Comparison of ENCODE assay signal across 20 mouse cellular contexts in genomic region chr4:132505034-132505738, GRCm38 (mm10). TPM values are rescaled to one million over a fixed set of nuclear protein-coding genes. Genes with fewer than 3 reads are reported as not detected.
DNase-seq lines count a peak whose midpoint lies in the region; ATAC-seq and TF ChIP-seq lines count a peak whose summit lies in the region.
"Had no signal": no experiment of that assay in that cellular context is flagged by ENCODE, and none has a peak within 500 bp of the region (broad histone marks: within the 10 kb centered on the region; RNA-seq: fewer than 3 reads in every experiment).

No protein-coding gene starts in this region.

- H3K4me3 ChIP-seq in intestine, postnatal 0 days (ENCODE audit: low read depth, low read length), result no peak overlapping the region
- H3K4me3 ChIP-seq in intestine, embryonic 16.5 days (ENCODE audit: low read length), result no peak overlapping the region
- H3K4me3 ChIP-seq in CH12.LX (replicated peaks in 1 of 3; ENCODE audit: low read depth in 2 of 3, low read length in 2 of 3, poor library complexity in 1 of 3), result no peak overlapping the region
- H3K4me3 ChIP-seq in bone marrow macrophage, adult 2 months (ENCODE audit: insufficient read depth, low read length), result no peak overlapping the region
- no peak overlapping the region for H3K4me3 ChIP-seq in liver, embryonic 15.5 days (replicated peaks)
- H3K4me3 ChIP-seq in forebrain, embryonic 11.5 days (ENCODE audit: low read depth, low read length), result no peak overlapping the region
- H3K4me3 ChIP-seq: embryonic facial prominence, embryonic 12.5 days; forebrain, embryonic 10.5 days; hindbrain, embryonic 13.5 days; intestine, embryonic 15.5 days; midbrain, embryonic 12.5 days; neural tube, embryonic 15.5 days had no signal

- 0 out of 2 replicates have a peak, but pooled peaks cover 6% of the 10 kb centered on the region for H3K36me3 ChIP-seq in intestine, postnatal 0 days (ENCODE audit: control insufficient read depth, insufficient read depth)
- H3K36me3 ChIP-seq in intestine, embryonic 16.5 days (ENCODE audit: control insufficient read depth, insufficient read depth, low read length), result no peaks in the 10 kb centered on the region
- H3K36me3 ChIP-seq in CH12.LX (replicated peaks in 1 of 2; ENCODE audit: control insufficient read depth in 1 of 2, insufficient read depth in 1 of 2, low read length in 1 of 2), result peaks cover 40 to 66% of the 10 kb centered on the region in 2 experiments
- H3K36me3 ChIP-seq in liver, embryonic 15.5 days (replicated peaks), result 0 out of 2 replicates have a peak, but pooled peaks cover 4% of the 10 kb centered on the region
- no peaks in the 10 kb centered on the region for H3K36me3 ChIP-seq in forebrain, embryonic 11.5 days (ENCODE audit: control insufficient read depth, insufficient read depth, low read length)
- H3K36me3 ChIP-seq: embryonic facial prominence, embryonic 12.5 days; forebrain, embryonic 10.5 days; hindbrain, embryonic 13.5 days; intestine, embryonic 15.5 days; midbrain, embryonic 12.5 days; neural tube, embryonic 15.5 days had no signal

- no peak overlapping the region for H3K4me2 ChIP-seq in intestine, postnatal 0 days (replicated peaks; ENCODE audit: low read depth)
- no peak overlapping the region for H3K4me2 ChIP-seq in intestine, embryonic 16.5 days (ENCODE audit: low read depth, low read length)
- H3K4me2 ChIP-seq in CH12.LX (ENCODE audit: insufficient read depth, low read depth, poor library complexity, severe bottlenecking), result peak overlapping the region; percentile 98
- H3K4me2 ChIP-seq in liver, embryonic 15.5 days, result peak overlapping the region; percentile 29
- H3K4me2 ChIP-seq in forebrain, embryonic 11.5 days (ENCODE audit: low read depth, low read length, severe bottlenecking), result no peak overlapping the region
- H3K4me2 ChIP-seq: embryonic facial prominence, embryonic 12.5 days; hindbrain, embryonic 13.5 days; intestine, embryonic 15.5 days; midbrain, embryonic 12.5 days; neural tube, embryonic 15.5 days had no signal

- H3K79me2 ChIP-seq in CH12.LX (replicated peaks; ENCODE audit: control insufficient read depth, extremely low read depth, insufficient read depth, poor library complexity, severe bottlenecking), result peaks cover 86% of the 10 kb centered on the region

- no peak for TF ChIP-seq RAD21 in CH12.LX (IDR thresholded peaks at IDR 0.05; ENCODE audit: low read depth, low read length)

- ATAC-seq in intestine, postnatal 0 days, result no peak
- ATAC-seq in intestine, embryonic 16.5 days, result no peak
- peak; percentile 45 for ATAC-seq in liver, embryonic 15.5 days (ENCODE audit: insufficient read depth)
- ATAC-seq in forebrain, embryonic 11.5 days (replicated peaks; ENCODE audit: low FRiP score), result no peak
- ATAC-seq: intestine, embryonic 15.5 days; lung, postnatal 0 days had no signal

- TF ChIP-seq EP300 in CH12.LX (IDR thresholded peaks at IDR 0.05; ENCODE audit: low read length), result no peak

- TF ChIP-seq CTCF in intestine, postnatal 0 days (IDR thresholded peaks at IDR 0.05; ENCODE audit: low read depth), result no peak
- TF ChIP-seq CTCF in CH12.LX (conservative IDR thresholded peaks at IDR 0.05 in 1 of 2, IDR thresholded peaks at IDR 0.05 in 1 of 2; ENCODE audit: low read depth in 2 of 2, low read length in 2 of 2), result no peak
- TF ChIP-seq CTCF in bone marrow macrophage, adult 2 months (IDR thresholded peaks at IDR 0.05; ENCODE audit: low read depth, low read length), result no peak

- no peak for TF ChIP-seq POLR2A in CH12.LX (IDR thresholded peaks at IDR 0.05; ENCODE audit: low read depth, low read length)
- no peak for TF ChIP-seq POLR2A in bone marrow macrophage, adult 2 months (IDR thresholded peaks at IDR 0.05; ENCODE audit: borderline replicate concordance, low read depth, low read length)

- no peak for DNase-seq in CH12.LX (ENCODE audit: extremely low read depth)
- DNase-seq in ovary, postnatal 14 days (ENCODE audit: low spot score), result no peak
- DNase-seq in forebrain, embryonic 11.5 days (ENCODE audit: low spot score), result no peak
- DNase-seq in heart, postnatal 4 days, result no peak
- DNase-seq: adrenal gland, adult 8-10 months; cerebellum, adult 11-12 months; cerebellum, postnatal 36 days; gastrocnemius, postnatal 10 days; thymus, adult 2 months had no signal

- WGBS in intestine, postnatal 0 days, result 60% methylated on average over 6 of the region's 6 CpGs
- 59% methylated on average over 6 of the region's 6 CpGs for WGBS in intestine, embryonic 16.5 days
- 42% methylated on average over 6 of the region's 6 CpGs for WGBS in liver, embryonic 15.5 days (ENCODE audit: insufficient replicate concordance)
- 65% methylated on average over 6 of the region's 6 CpGs for WGBS in forebrain, embryonic 11.5 days

- H3K27me3 ChIP-seq in intestine, postnatal 0 days (replicated peaks; ENCODE audit: control insufficient read depth, insufficient read depth, low read length), result no peaks in the 10 kb centered on the region
- no peaks in the 10 kb centered on the region for H3K27me3 ChIP-seq in intestine, embryonic 16.5 days (replicated peaks; ENCODE audit: control insufficient read depth, insufficient read depth, low read length)
- H3K27me3 ChIP-seq in CH12.LX (replicated peaks), result no peaks in the 10 kb centered on the region
- no peaks in the 10 kb centered on the region for H3K27me3 ChIP-seq in liver, embryonic 15.5 days
- no peaks in the 10 kb centered on the region for H3K27me3 ChIP-seq in forebrain, embryonic 11.5 days (ENCODE audit: control insufficient read depth, insufficient read depth, low read length)
- H3K27me3 ChIP-seq: embryonic facial prominence, embryonic 12.5 days; hindbrain, embryonic 13.5 days; intestine, embryonic 15.5 days; neural tube, embryonic 15.5 days had no signal

- 0 out of 2 replicates have a peak, but pooled peaks cover 4% of the 10 kb centered on the region for H3K4me1 ChIP-seq in intestine, postnatal 0 days (replicated peaks; ENCODE audit: control insufficient read depth, insufficient read depth, low read length)
- H3K4me1 ChIP-seq in intestine, embryonic 16.5 days (ENCODE audit: control insufficient read depth, insufficient read depth, low read length), result peaks cover 6% of the 10 kb centered on the region
- peaks cover 11 to 45% of the 10 kb centered on the region in 2 experiments for H3K4me1 ChIP-seq in CH12.LX (ENCODE audit: control insufficient read depth in 1 of 2, insufficient read depth in 2 of 2)
- peaks cover 44% of the 10 kb centered on the region for H3K4me1 ChIP-seq in bone marrow macrophage, adult 2 months (ENCODE audit: control insufficient read depth, insufficient read depth, low read length)
- H3K4me1 ChIP-seq in liver, embryonic 15.5 days (replicated peaks), result peaks cover 78% of the 10 kb centered on the region
- H3K4me1 ChIP-seq in forebrain, embryonic 11.5 days (replicated peaks; ENCODE audit: control insufficient read depth, insufficient read depth, low read length), result no peaks in the 10 kb centered on the region; the same call in 1 of the 2 replicates

- peak overlapping the region; percentile 35; the same call in 1 of the 2 replicates for H3K27ac ChIP-seq in intestine, postnatal 0 days (ENCODE audit: low read depth, low read length)
- no peak overlapping the region for H3K27ac ChIP-seq in intestine, embryonic 16.5 days (ENCODE audit: low read length)
- no peak overlapping the region for H3K27ac ChIP-seq in CH12.LX (ENCODE audit: insufficient read depth, low read depth)
- H3K27ac ChIP-seq in bone marrow macrophage, adult 2 months (ENCODE audit: insufficient read depth, low read depth, low read length), result peak overlapping the region; percentile 73
- peak overlapping the region; percentile 72 for H3K27ac ChIP-seq in liver, embryonic 15.5 days (replicated peaks)
- H3K27ac ChIP-seq in forebrain, embryonic 11.5 days (ENCODE audit: low read depth, low read length), result no peak overlapping the region
- H3K27ac ChIP-seq: embryonic facial prominence, embryonic 12.5 days; forebrain, embryonic 10.5 days; hindbrain, embryonic 13.5 days; intestine, embryonic 15.5 days; midbrain, embryonic 12.5 days; neural tube, embryonic 15.5 days had no signal

- in situ Hi-C loops in CH12.LX (cut with MboI; ENCODE audit: low pct_ligation_motif_present, low pct_unique_long_range_greater_than_20kb, low sequenced_read_pairs), result loop anchor here (25.0 kb wide), 2 partner anchors 193 to 418 kb away; partner anchors contain the start of genes Epb41 and Rab42

- no peaks in the 10 kb centered on the region for H3K9me3 ChIP-seq in intestine, postnatal 0 days (ENCODE audit: control insufficient read depth)
- H3K9me3 ChIP-seq in intestine, embryonic 16.5 days (ENCODE audit: control insufficient read depth, low read length), result no peaks in the 10 kb centered on the region
- no peaks in the 10 kb centered on the region for H3K9me3 ChIP-seq in CH12.LX (replicated peaks; ENCODE audit: low read length)
- H3K9me3 ChIP-seq in liver, embryonic 15.5 days (replicated peaks), result no peaks in the 10 kb centered on the region
- no peaks in the 10 kb centered on the region for H3K9me3 ChIP-seq in forebrain, embryonic 11.5 days (ENCODE audit: control insufficient read depth, low read length)
- H3K9me3 ChIP-seq: embryonic facial prominence, embryonic 12.5 days; forebrain, embryonic 10.5 days; hindbrain, embryonic 13.5 days; intestine, embryonic 15.5 days; midbrain, embryonic 12.5 days; neural tube, embryonic 15.5 days had no signal

- H3K9ac ChIP-seq in intestine, postnatal 0 days (ENCODE audit: low read depth, low read length), result no peak overlapping the region
- no peak overlapping the region for H3K9ac ChIP-seq in intestine, embryonic 16.5 days (ENCODE audit: low read depth, low read length)
- no peak overlapping the region for H3K9ac ChIP-seq in CH12.LX (ENCODE audit: insufficient read depth, low read depth)
- H3K9ac ChIP-seq in liver, embryonic 15.5 days, result 0 out of 2 replicates have a peak overlapping the region, but pooled peaks have one; percentile 27
- H3K9ac ChIP-seq in forebrain, embryonic 11.5 days (ENCODE audit: low read length), result no peak overlapping the region
- H3K9ac ChIP-seq: embryonic facial prominence, embryonic 12.5 days; hindbrain, embryonic 13.5 days; intestine, embryonic 15.5 days; midbrain, embryonic 12.5 days; neural tube, embryonic 15.5 days had no signal

- dilution Hi-C loops in CH12.LX (cut with MboI; ENCODE audit: extremely low pct_ligation_motif_present, extremely low pct_unique_long_range_greater_than_20kb, low sequenced_read_pairs), result no loop called here

RNA-seq across cellular contexts. Expression of gene Sesn2, which starts 5.1 kb away (rescaled TPM):
- polyA plus RNA-seq in intestine, postnatal 0 days (2015; fragmentation: Nextera tagmentation; extraction: Ambion mirVana), result 17.2 and 18.0 TPM in 2 replicates
- polyA plus RNA-seq in intestine, embryonic 16.5 days (2015; fragmentation: Nextera tagmentation; extraction: Ambion mirVana), result 11.6 and 12.4 TPM in 2 replicates
- total RNA-seq in CH12.LX (2012; rRNA removed), result 44.3 and 68.1 TPM in 2 replicates
- 35.4 and 35.6 TPM in 2 replicates for total RNA-seq in CH12.LX (2014; rRNA removed)
- polyA plus RNA-seq in CH12.LX (2012; ENCODE audit: insufficient read length, low read depth), result 31.5 and 40.1 TPM in 2 replicates
- polyA plus RNA-seq in bone marrow macrophage, adult 2 months (2012; ENCODE audit: insufficient read depth, insufficient read length, missing spikeins), result 12.8 and 13.8 TPM in 2 replicates
- polyA plus RNA-seq in liver, embryonic 15.5 days (2015; fragmentation: Nextera tagmentation; extraction: Ambion mirVana), result 7.4 and 7.8 TPM in 2 replicates
- polyA plus RNA-seq in forebrain, embryonic 11.5 days (2014; fragmentation: Nextera tagmentation; extraction: Ambion mirVana), result 9.4 and 9.5 TPM in 2 replicates
- 1 to 10 TPM; 3.9 to 4.2 TPM for total RNA-seq in heart, postnatal 4 days (2021)

RNA-seq across cellular contexts. Expression of gene Atpif1, which starts 28.3 kb away (rescaled TPM):
- polyA plus RNA-seq in intestine, postnatal 0 days (2015; fragmentation: Nextera tagmentation; extraction: Ambion mirVana), result 1,746 and 1,835 TPM in 2 replicates
- 1,346 and 1,379 TPM in 2 replicates for polyA plus RNA-seq in intestine, embryonic 16.5 days (2015; fragmentation: Nextera tagmentation; extraction: Ambion mirVana)
- 263 and 292 TPM in 2 replicates for total RNA-seq in CH12.LX (2012; rRNA removed)
- total RNA-seq in CH12.LX (2014; rRNA removed), result 342 and 353 TPM in 2 replicates
- 397 TPM in 2 replicates for polyA plus RNA-seq in CH12.LX (2012; ENCODE audit: insufficient read length, low read depth)
- polyA plus RNA-seq in bone marrow macrophage, adult 2 months (2012; ENCODE audit: insufficient read depth, insufficient read length, missing spikeins), result 539 and 589 TPM in 2 replicates
- 991 and 1,178 TPM in 2 replicates for polyA plus RNA-seq in liver, embryonic 15.5 days (2015; fragmentation: Nextera tagmentation; extraction: Ambion mirVana)
- 905 and 906 TPM in 2 replicates for polyA plus RNA-seq in forebrain, embryonic 11.5 days (2014; fragmentation: Nextera tagmentation; extraction: Ambion mirVana)
- total RNA-seq in heart, postnatal 4 days (2021), result 100 to 1,000 TPM; 626 to 671 TPM

RNA-seq across cellular contexts. Expression of gene Dnajc8, which starts 30.2 kb away (rescaled TPM):
- 119 and 120 TPM in 2 replicates for polyA plus RNA-seq in intestine, postnatal 0 days (2015; fragmentation: Nextera tagmentation; extraction: Ambion mirVana)
- polyA plus RNA-seq in intestine, embryonic 16.5 days (2015; fragmentation: Nextera tagmentation; extraction: Ambion mirVana), result 140 and 150 TPM in 2 replicates
- 117 and 129 TPM in 2 replicates for total RNA-seq in CH12.LX (2012; rRNA removed)
- total RNA-seq in CH12.LX (2014; rRNA removed), result 187 and 189 TPM in 2 replicates
- polyA plus RNA-seq in CH12.LX (2012; ENCODE audit: insufficient read length, low read depth), result 319 and 325 TPM in 2 replicates
- polyA plus RNA-seq in bone marrow macrophage, adult 2 months (2012; ENCODE audit: insufficient read depth, insufficient read length, missing spikeins), result 140 and 155 TPM in 2 replicates
- polyA plus RNA-seq in liver, embryonic 15.5 days (2015; fragmentation: Nextera tagmentation; extraction: Ambion mirVana), result 68.8 and 84.7 TPM in 2 replicates
- 208 and 217 TPM in 2 replicates for polyA plus RNA-seq in forebrain, embryonic 11.5 days (2014; fragmentation: Nextera tagmentation; extraction: Ambion mirVana)
- total RNA-seq in heart, postnatal 4 days (2021), result 10 to 100 TPM; 77.0 to 79.0 TPM

RNA-seq across cellular contexts. Expression of gene Med18, which starts 41.5 kb away (rescaled TPM):
- 8.8 and 9.5 TPM in 2 replicates for polyA plus RNA-seq in intestine, postnatal 0 days (2015; fragmentation: Nextera tagmentation; extraction: Ambion mirVana)
- polyA plus RNA-seq in intestine, embryonic 16.5 days (2015; fragmentation: Nextera tagmentation; extraction: Ambion mirVana), result 15.2 and 18.4 TPM in 2 replicates
- total RNA-seq in CH12.LX (2012; rRNA removed) (17.6 and 20.9 TPM in 2 replicates), CH12.LX (2014; rRNA removed) (13.9 and 15.5 TPM in 2 replicates)
- 12.7 TPM in 2 replicates for polyA plus RNA-seq in CH12.LX (2012; ENCODE audit: insufficient read length, low read depth)
- 6.4 and 8.0 TPM in 2 replicates for polyA plus RNA-seq in bone marrow macrophage, adult 2 months (2012; ENCODE audit: insufficient read depth, insufficient read length, missing spikeins)
- polyA plus RNA-seq in liver, embryonic 15.5 days (2015; fragmentation: Nextera tagmentation; extraction: Ambion mirVana), result 10.7 and 11.2 TPM in 2 replicates
- 27.2 and 31.8 TPM in 2 replicates for polyA plus RNA-seq in forebrain, embryonic 11.5 days (2014; fragmentation: Nextera tagmentation; extraction: Ambion mirVana)
- 10 to 100 TPM; 10.3 to 11.0 TPM for total RNA-seq in heart, postnatal 4 days (2021)

RNA-seq across cellular contexts. Expression of gene Ptafr, which starts 58.7 kb away (rescaled TPM):
- 4.7 and 5.2 TPM in 2 replicates for polyA plus RNA-seq in intestine, postnatal 0 days (2015; fragmentation: Nextera tagmentation; extraction: Ambion mirVana)
- 1.5 and 1.6 TPM in 2 replicates for polyA plus RNA-seq in intestine, embryonic 16.5 days (2015; fragmentation: Nextera tagmentation; extraction: Ambion mirVana)
- total RNA-seq in CH12.LX (2012; rRNA removed) (0.04 TPM in 1 of 2 replicates, not detected in the other), CH12.LX (2014; rRNA removed) (0.31 and 0.34 TPM in 2 replicates)
- 0.65 and 1.1 TPM in 2 replicates for polyA plus RNA-seq in CH12.LX (2012; ENCODE audit: insufficient read length, low read depth)
- polyA plus RNA-seq in bone marrow macrophage, adult 2 months (2012; ENCODE audit: insufficient read depth, insufficient read length, missing spikeins), result 81.4 and 91.0 TPM in 2 replicates
- polyA plus RNA-seq in liver, embryonic 15.5 days (2015; fragmentation: Nextera tagmentation; extraction: Ambion mirVana), result 1.1 and 1.2 TPM in 2 replicates
- 0.25 and 0.40 TPM in 2 replicates for polyA plus RNA-seq in forebrain, embryonic 11.5 days (2014; fragmentation: Nextera tagmentation; extraction: Ambion mirVana)
- 1 to 10 TPM in 1 of 2 experiments, under 1 TPM in 1; 0.86 to 1.3 TPM for total RNA-seq in heart, postnatal 4 days (2021)

Comparison
In these comparisons a context has a peak if more than half of its experiments do, and no peak if none do; other contexts are left out.
1. H3K27ac ChIP-seq: peak in intestine, postnatal 0 days (single experiment), bone marrow macrophage, adult 2 months (single experiment) and liver, embryonic 15.5 days (single experiment); none in intestine, embryonic 16.5 days (single experiment), CH12.LX (single experiment) and forebrain, embryonic 11.5 days (single experiment).
2. H3K4me2 ChIP-seq: peak in CH12.LX (single experiment) and liver, embryonic 15.5 days (single experiment); none in intestine, postnatal 0 days (single experiment), intestine, embryonic 16.5 days (single experiment) and forebrain, embryonic 11.5 days (single experiment).